Mouse (Mus musculus) heart, postnatal 0 days (tissue): ENCODE results near the gene Camk2b. TPM values are rescaled to one million over a fixed set of nuclear protein-coding genes. Genes with fewer than 3 reads are reported as not detected.

Source experiments
- ATAC-seq: fragments of 200-750 bp; cut with Nextera tagmentation; 2 replicates; pipeline ENCODE4 v1.8.0; 2017; ENCODE audit warnings: low read depth, moderate number of reproducible peaks, moderate library complexity; ENCODE audit not compliant: insufficient read depth
- DNase-seq: peaks from one replicate; pipeline ENCODE4 v3.0.0-alpha.2; 2016; ENCODE audit warnings: low spot score
- H3K27ac ChIP-seq: fragments of 300-500 bp; sonication (generic); 2 replicates; pipeline ENCODE4 v1.5.1; 2014; ENCODE audit warnings: low read depth, mild to moderate bottlenecking
- H3K27me3 ChIP-seq: fragments of 300-500 bp; sonication (generic); 2 replicates; pipeline ENCODE4 v1.6.1; 2014; ENCODE audit warnings: low read length, mixed read lengths; ENCODE audit not compliant: control insufficient read depth, insufficient read depth
- H3K36me3 ChIP-seq: fragments of 300-500 bp; sonication (generic); replicated peaks from 2 replicates; pipeline ENCODE4 v1.6.1; 2014; ENCODE audit warnings: low read length, mixed read lengths; ENCODE audit not compliant: control insufficient read depth, insufficient read depth
- H3K4me1 ChIP-seq: fragments of 300-500 bp; sonication (generic); 2 replicates; pipeline ENCODE4 v1.6.1; 2014; ENCODE audit warnings: antibody characterized with exemption; ENCODE audit not compliant: control insufficient read depth, insufficient read depth
- H3K4me2 ChIP-seq: fragments of 300-500 bp; sonication (generic); 2 replicates; pipeline ENCODE4 v1.6.1; 2014; ENCODE audit warnings: low read depth, mild to moderate bottlenecking, low read length, moderate library complexity
- H3K4me3 ChIP-seq: fragments of 300-500 bp; sonication (generic); 2 replicates; pipeline ENCODE4 v1.5.1; 2014; ENCODE audit warnings: low read depth, low read length
- H3K9ac ChIP-seq: fragments of 300-500 bp; sonication (generic); replicated peaks from 2 replicates; pipeline ENCODE4 v1.6.1; 2014; ENCODE audit warnings: low read depth, low read length, mixed read lengths
- H3K9me3 ChIP-seq: fragments of 300-500 bp; sonication (generic); replicated peaks from 2 replicates; pipeline ENCODE4 v1.6.1; 2016; ENCODE audit warnings: low read length; ENCODE audit not compliant: control insufficient read depth
- CTCF ChIP-seq: IDR thresholded peaks from 2 replicates; pipeline ENCODE4 v1.5.1; 2016; ENCODE audit warnings: antibody characterized with exemption, control low read depth, low read depth
- EP300 ChIP-seq: IDR thresholded peaks from 2 replicates; pipeline ENCODE4 v1.6.1; 2016; ENCODE audit warnings: antibody characterized with exemption, low read depth
- WGBS: fragments of 180-500 bp; shearing (Covaris S2); extraction: QIAGEN DNeasy Blood & Tissue Kit; methylation state at CpG from one replicate; pipeline ENCODE4 v1.1.7; 2014; 5-methylcytosine and 5-hydroxymethylcytosine counted together
- polyA plus RNA-seq: library from polyadenylated mRNA; unstranded; fragments of >200 nt; fragmentation: Nextera tagmentation; extraction: Ambion mirVana; gene quantifications from 2 replicates; pipeline ENCODE4 v1.2.1, GENCODE M21; 2015
- total RNA-seq: library from RNA; depleted of rRNA; stranded (reverse); fragments of >200 nt; gene quantifications from 2 replicates; pipeline ENCODE4 v1.2.3, GENCODE M21; 2014; ENCODE audit warnings: low replicate concordance

Gene Camk2b
- total and polyA plus RNA-seq, 2 experiments from 2014 or later = 3.4 to 6.3 TPM

DNA sequence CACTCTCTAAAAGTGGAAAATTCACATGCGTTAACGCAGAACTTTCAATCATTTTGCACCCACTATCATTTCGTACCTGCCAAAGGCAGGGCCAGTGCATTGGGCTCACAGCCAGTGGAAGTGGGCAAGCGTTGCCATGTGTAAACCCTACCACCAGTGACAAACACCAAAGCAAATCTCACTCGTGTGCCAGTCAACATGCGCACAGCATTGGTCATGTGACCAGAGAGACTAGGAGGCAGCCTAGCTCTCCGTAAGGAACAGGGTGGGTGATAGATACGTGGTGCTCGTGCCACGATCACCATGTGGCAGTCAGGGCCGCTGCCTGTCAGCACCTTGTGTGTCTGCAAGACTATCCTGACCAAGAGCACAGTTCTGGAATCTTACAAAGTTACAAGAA lies 3.8 kb downstream of the Camk2b start:
- H3K27ac ChIP-seq = no peak overlapping the region
- no peak for ATAC-seq
- peaks cover 46% of the 10 kb centered on the region for H3K27me3 ChIP-seq
- no peak overlapping the region for H3K9ac ChIP-seq
- H3K4me1 ChIP-seq = peaks cover 9% of the 10 kb centered on the region; the same call in 1 of the 2 replicates
- H3K4me2 ChIP-seq = no peak overlapping the region
- 87% methylated on average over 11 of the region's 11 CpGs for WGBS
- H3K36me3 ChIP-seq = no peaks in the 10 kb centered on the region
- no peak overlapping the region for H3K4me3 ChIP-seq
- no peaks in the 10 kb centered on the region for H3K9me3 ChIP-seq
- no peak for DNase-seq
- TF ChIP-seq CTCF (no peak), EP300 (no peak)

- Histone ChIP-seq H3K4me1 (peaks cover 9% of the 10 kb centered on the region; the same call in 1 of the 2 replicates), H3K27ac (no peak overlapping the region), H3K9ac (no peak overlapping the region), H3K27me3 (peaks cover 42% of the 10 kb centered on the region), H3K36me3 (no peaks in the 10 kb centered on the region), H3K4me2 (no peak overlapping the region), H3K9me3 (no peaks in the 10 kb centered on the region), H3K4me3 (no peak overlapping the region)
- 82% methylated on average over 5 of the region's 5 CpGs for WGBS
- ATAC-seq (no peak), DNase-seq (no peak)
- TF ChIP-seq CTCF (no peak), EP300 (no peak)
Observed at GRCm38 (mm10) chr11:6061891-6062290, 4.3 kb downstream of the Camk2b start.

DNA sequence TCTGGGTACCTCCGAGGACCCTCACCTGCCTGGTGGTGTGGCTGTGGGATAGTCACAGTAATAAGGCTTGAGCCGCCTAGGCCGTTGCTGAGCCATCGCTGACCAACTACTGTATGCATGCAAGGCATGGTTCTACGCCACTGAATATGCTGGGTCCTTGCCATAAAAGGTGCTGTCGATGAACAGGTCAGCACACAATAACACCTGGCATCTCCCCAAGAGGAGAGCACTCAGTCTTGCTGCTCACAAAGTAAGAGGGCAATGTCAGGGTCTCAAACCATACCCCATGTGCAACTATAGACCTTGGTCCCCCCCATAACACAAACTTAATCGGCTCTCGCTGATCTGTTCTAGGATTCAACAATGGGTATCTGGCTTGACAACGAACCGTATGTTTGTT lies 7.0 kb downstream of the Camk2b start:
- DNase-seq (no peak), ATAC-seq (no peak)
- TF ChIP-seq EP300 = no peak
- TF ChIP-seq CTCF = no peak
- Histone ChIP-seq H3K27me3 (peaks cover 15% of the 10 kb centered on the region), H3K36me3 (no peaks in the 10 kb centered on the region), H3K4me2 (no peak overlapping the region), H3K27ac (no peak overlapping the region), H3K9me3 (no peaks in the 10 kb centered on the region), H3K4me1 (0 out of 2 replicates have a peak, but pooled peaks cover 2% of the 10 kb centered on the region), H3K4me3 (no peak overlapping the region), H3K9ac (no peak overlapping the region)
- WGBS = 90% methylated on average over 10 of the region's 10 CpGs

DNA sequence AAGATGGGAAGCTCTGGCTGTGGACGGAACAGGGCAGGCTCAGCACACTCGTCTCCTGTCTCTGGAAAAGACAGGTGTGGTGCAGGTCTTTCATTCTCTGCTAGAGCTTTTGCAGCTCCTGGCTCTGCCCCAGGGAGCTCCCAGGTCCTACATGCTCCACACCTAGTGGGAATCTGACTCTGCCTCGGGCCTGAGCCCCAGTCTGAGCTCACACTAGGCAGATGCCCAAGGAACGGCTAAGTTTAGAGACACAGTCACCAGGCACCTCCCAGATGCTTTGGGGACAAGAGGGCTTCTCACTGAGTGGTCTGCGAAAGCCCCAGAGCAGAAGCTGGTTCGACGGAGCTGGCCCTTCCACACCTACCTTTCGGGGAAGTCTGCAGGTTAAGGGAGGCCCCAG lies 12.8 kb downstream of the Camk2b start:
- Histone ChIP-seq H3K4me2 (no peak overlapping the region), H3K27me3 (no peaks in the 10 kb centered on the region), H3K4me3 (no peak overlapping the region), H3K9me3 (no peaks in the 10 kb centered on the region), H3K27ac (no peak overlapping the region), H3K9ac (no peak overlapping the region), H3K4me1 (no peaks in the 10 kb centered on the region), H3K36me3 (no peaks in the 10 kb centered on the region)
- TF ChIP-seq EP300 = no peak
- no peak for TF ChIP-seq CTCF
- no peak for ATAC-seq
- no peak for DNase-seq
- 75% methylated on average over 8 of the region's 8 CpGs for WGBS

DNA sequence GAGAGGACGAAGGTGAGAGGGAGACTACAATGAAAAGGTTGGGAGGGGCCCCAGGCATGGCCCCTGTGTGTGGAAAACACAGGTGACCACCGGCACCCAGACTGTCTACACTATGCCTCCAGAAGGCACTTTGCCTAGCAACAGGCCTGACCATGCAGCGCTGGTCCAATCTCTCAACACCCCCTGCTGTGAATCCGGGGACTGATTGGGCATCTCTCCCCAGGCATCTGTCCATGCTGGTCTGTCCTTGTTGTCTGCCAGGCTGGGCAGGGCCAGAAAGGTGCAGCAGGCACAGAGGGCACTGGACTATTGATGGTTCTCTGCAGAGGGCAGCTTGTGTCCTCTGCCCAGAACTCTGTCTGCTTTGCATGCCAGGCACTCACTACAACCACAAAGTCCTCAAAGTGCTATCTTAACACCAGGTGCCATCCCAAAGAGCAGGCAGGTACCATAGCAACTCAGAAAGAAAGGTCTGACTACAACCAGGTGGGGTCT lies 16.0 kb downstream of the Camk2b start:
- WGBS = 74% methylated on average over 4 of the region's 4 CpGs
- TF ChIP-seq EP300 (no peak), CTCF (no peak)
- Histone ChIP-seq H3K9me3 (no peaks in the 10 kb centered on the region), H3K27me3 (no peaks in the 10 kb centered on the region), H3K36me3 (no peaks in the 10 kb centered on the region), H3K9ac (no peak overlapping the region), H3K27ac (no peak overlapping the region), H3K4me1 (no peaks in the 10 kb centered on the region), H3K4me2 (no peak overlapping the region), H3K4me3 (no peak overlapping the region)
- ATAC-seq (no peak), DNase-seq (no peak)

DNA sequence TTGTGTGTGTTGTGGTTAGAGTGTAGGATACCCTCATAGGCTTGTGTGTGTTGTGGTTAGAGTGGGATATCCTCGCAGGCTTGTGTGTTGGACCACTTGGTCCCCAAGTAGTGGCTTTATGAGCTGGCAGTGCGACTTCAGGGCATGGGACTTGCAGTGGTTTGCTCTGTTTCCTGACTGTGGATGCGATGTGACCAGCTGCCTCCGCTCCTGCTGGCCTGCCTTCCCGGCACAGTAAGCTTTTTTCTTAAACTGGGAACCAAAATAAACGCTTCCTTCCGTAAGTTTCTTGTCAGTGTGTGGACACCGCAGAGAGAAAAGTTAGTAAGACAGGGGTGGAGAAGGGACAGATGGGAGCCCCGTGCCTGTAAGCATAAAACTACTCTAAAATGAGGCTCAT lies 18.0 kb downstream of the Camk2b start:
- no peaks in the 10 kb centered on the region for H3K4me1 ChIP-seq
- no peak for ATAC-seq
- WGBS = 72% methylated on average over 9 of the region's 9 CpGs
- no peak overlapping the region for H3K4me2 ChIP-seq
- H3K27me3 ChIP-seq = no peaks in the 10 kb centered on the region
- H3K9me3 ChIP-seq = no peaks in the 10 kb centered on the region
- no peak for TF ChIP-seq EP300
- no peak for TF ChIP-seq CTCF
- H3K9ac ChIP-seq = no peak overlapping the region
- H3K27ac ChIP-seq = no peak overlapping the region
- no peaks in the 10 kb centered on the region for H3K36me3 ChIP-seq
- no peak overlapping the region for H3K4me3 ChIP-seq
- no peak for DNase-seq
